Mouse (Mus musculus) R1 (cell line): ENCODE measurements at regions not wholly inside any gene's neighbourhood (a gene's known extent, or its start where the extent isn't known, plus 50 kb on each side); places are given as distances from the start of the nearest gene placed in this dataset.

Source experiments
- DNase-seq: peaks from one replicate; pipeline ENCODE4 v3.0.0-alpha.2; 2018; ENCODE audit warnings: low read depth, low spot score

GRCm38 (mm10) chr3:140057962-140058631 is 852.6 kb downstream of the Stpg2 start:
- DNase-seq, result no peak

- no peak for DNase-seq
These were observed 853.6 kb downstream of the Stpg2 start for GRCm38 (mm10) chr3:140059102-140059501.

GRCm38 (mm10) chr3:140059522-140060110 is 854.1 kb downstream of the Stpg2 start:
- no peak for DNase-seq

GRCm38 (mm10) chr3:140061769-140062381 is 856.4 kb downstream of the Stpg2 start:
- no peak for DNase-seq

GRCm38 (mm10) chr3:140062880-140063279 is 857.4 kb downstream of the Stpg2 start:
- no peak for DNase-seq

- no peak for DNase-seq
These were observed 878.8 kb downstream of the Stpg2 start for GRCm38 (mm10) chr3:140084333-140084732.

DNA sequence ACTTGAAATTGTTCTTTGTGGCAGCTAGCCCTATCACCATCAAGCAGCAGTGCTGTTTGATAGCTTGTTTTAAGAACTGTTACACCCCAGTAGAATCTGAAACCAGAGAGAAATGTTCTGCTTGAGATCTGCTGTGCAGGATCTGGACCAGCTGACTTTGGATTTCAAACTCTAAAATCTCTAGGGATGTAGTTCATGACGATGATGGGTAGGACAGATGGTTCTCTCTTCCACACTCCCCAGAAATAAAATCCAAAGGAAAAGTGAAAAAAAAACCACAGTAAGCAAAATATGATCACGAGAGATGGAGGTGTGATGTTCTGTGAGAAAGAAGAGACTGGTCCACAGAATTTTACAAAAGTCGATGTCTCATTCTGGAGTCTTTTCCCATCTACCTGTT is 879.9 kb downstream of the Stpg2 start:
- no peak for DNase-seq

- DNase-seq, result no peak
These were observed 882.5 kb downstream of the Stpg2 start for GRCm38 (mm10) chr3:140088019-140088418.

DNA sequence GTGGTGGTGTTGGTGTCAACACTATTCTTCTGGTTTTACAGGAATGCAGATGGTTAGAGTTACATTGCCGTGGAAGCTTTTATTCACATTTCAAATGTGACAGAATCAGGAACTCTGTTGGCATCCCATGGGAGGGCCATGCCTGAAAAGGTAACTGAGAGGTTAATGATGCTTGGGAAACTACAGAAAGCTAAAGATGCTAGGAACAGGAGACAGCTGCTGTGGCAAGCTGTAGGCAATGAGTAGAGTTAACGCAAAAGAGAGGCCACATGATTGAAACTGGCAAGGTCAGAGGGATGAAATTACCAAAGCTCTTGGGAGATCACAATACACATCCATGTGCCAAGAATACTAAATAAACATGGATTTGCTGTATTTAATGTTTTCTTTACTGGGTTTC is 886.4 kb downstream of the Stpg2 start:
- no peak for DNase-seq

- no peak for DNase-seq
These were observed 891.5 kb downstream of the Stpg2 start for GRCm38 (mm10) chr3:140096854-140097540.

GRCm38 (mm10) chr3:140109401-140109800 is 903.9 kb downstream of the Stpg2 start:
- no peak for DNase-seq

DNA sequence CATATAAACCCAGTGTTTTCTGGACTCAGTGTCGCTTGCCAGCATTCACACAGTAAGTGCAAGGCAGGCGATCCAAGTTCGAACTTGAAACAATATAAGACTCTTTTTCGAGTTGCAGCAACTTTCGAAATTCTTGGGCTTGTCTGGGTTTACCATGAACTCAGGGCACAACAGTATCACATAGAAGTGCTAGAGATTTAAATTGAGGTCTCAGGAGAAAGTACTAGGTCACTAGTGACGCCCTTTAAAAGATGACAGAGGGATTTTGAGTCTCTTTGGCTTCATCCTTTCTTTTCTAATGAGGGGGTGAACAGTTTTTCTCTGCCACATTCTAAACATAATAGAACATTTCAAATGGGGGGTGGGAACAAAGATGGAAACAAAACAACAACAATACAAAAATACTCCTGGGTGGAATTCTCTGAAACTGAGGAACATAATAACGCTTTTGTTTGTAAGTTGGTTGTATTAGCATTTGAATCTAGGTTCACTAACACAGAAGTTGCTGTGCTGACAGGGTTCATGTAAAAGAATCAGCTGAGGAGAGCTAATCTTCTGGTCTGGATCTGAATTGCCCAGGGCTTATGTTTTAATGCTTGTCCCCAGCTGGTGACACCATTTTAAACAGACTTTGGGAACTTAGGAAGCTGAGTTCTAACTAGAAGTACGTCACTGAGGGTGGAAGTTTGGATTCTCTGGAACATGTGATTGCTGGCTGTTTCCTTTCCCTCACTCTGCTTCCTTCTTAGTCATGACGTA is 906.1 kb downstream of the Stpg2 start:
- peak; percentile 5 for DNase-seq

GRCm38 (mm10) chr3:140115116-140115515 is 909.6 kb downstream of the Stpg2 start:
- DNase-seq, result peak; percentile 59

DNA sequence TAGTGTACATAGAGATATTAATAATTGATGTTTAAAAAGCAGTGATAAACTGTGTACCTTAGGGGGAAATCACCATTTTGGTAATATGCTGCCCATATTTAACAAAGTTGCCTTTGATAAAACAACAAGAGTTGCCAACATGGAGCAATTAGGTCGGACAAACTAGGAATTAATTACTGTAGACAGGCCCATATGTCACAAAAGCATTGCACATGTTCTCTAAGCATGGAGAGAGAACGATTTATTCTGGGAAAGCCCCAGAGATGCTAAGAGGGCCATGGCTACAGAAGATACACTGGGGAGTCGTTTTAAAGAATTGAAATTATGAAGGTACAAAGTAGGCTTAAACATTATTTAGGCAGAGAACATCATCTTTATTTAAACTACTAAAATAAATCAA is 921.8 kb downstream of the Stpg2 start:
- DNase-seq, result no peak

DNA sequence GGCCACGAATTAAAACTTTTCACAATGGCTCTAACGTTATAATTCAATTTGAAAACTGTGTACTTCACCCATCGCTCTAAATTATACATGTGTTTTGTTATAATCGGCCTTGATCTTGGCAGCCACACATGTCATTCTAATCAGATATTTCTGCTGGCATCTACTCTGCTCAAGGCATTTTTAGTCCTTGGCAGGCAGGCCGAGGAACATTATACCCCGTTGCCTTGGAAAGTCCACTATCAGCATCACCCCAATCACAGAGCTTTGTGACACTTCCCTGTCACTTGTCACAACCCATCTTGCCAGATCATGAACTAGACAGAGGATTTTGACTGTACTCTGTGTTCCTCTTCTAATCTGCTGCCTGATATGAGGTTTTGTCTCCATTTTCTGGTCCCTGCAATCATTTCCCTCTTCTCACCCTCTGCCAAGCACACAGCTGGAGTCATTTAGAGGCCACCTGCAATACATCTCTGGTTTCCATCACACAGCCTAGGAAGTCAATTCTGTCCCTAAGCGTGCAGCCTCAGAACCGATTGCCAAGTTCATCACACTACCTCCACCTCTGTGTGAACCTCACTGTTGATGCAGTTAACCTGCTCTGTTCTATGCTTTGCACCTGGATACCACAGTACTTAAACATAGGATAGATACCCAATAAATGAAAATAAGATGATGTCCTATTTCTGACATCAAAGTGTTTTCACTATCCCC is 923.7 kb downstream of the Stpg2 start:
- no peak for DNase-seq

- DNase-seq, result no peak
These were observed 938.4 kb downstream of the Stpg2 start for GRCm38 (mm10) chr3:140143900-140144299.

DNA sequence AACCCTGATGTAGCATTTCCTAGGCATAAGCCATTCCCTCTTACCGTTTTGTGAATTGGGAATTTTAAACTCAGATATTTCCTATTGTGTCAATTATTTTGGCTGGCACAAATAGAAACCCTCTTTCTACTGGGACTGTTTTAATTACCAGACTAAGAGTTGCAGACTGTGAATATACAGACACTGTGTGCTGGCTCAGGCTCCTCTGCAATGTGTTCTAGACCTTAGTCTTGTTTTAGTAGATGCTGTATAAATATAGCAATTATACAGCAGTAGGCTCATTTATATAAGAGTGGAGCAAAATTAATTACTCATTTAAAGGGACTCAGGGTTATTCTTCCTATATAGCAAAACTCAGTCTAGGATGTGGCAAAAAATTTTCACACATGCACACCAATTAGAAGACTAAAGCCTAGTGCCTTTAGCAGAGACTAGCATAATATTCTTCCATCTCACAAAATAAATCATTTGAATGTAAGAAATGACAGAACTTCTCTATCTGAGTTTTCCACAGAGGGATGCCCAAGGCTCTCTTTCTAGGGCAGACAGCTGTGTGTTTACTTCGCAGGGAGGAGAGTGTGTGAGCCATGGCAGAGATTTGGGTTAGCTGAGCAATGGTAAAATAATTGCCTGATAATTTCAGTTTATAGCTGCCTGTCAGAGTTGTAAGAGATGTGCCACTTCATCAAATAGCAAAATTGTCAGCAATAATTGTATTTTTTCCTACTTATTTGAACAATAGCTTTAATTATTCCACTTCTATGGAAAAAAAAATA is 941.9 kb downstream of the Stpg2 start:
- no peak for DNase-seq

DNA sequence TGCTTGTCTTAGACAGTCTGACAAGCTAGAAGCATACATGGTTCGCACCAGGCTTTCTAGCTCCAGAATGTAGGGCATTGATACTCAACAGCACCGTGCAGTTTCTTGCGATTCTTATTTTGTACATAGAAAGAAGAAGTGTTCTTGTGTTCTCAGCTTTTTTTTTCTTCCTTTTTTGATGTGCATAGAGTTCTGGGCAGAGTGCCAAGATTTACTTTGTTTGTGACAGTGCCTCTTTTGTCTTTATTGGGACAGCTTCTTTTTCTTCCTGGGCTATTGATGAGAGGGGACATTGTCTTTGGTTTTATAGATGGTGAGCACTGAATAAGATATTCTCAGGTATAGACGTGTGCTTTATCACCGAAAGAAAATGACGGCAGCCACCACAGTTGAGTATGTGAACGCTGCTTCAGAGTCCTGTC is 945.0 kb downstream of the Stpg2 start:
- no peak for DNase-seq

DNA sequence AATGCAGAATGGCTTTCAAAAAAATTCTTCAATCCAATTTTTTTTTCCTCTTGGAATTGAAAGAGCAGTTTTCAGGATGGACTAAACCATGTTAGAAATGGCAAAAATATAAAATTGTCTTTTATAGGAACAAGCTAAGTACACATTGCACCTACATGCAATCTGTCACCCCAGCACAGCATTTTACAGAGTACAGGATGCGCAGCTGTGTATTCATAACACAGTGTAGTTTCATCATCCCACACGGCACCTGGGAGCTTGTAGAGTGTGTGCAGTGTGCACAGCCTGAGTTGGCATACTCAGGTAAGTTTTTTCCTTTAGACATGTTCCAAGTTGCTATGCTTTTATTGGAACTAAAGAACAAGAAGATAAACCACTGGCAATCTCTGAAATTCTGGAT is 974.0 kb downstream of the Stpg2 start:
- no peak for DNase-seq

DNA sequence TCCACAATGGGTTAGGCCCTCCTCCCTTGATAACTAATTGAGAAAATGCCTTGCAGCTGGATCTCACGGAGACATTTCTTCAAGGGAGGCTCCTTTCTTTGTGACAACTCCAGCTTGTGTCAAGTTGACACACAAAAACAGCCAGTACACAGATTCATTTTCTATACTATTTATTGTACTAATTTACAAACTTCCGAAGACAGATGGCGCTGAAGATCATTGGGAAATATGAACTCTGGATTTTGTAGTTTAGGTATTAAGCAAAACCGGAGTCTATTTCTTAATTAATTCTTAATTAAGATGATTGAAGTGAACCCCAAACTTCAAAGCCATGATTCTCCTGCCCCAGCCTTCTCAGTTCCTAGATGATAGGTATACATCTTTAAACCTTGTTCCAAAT is 977.2 kb downstream of the Stpg2 start:
- DNase-seq, result no peak
